Mouse (Mus musculus) 416B (cell line): ENCODE results near the gene Glra1.

Experiments
- DNase-seq: peaks from one replicate; pipeline ENCODE4 v3.0.0; 2011; ENCODE audit warnings: low read depth

Gene Glra1

GRCm38 (mm10) chr11:55518806-55519674, 89.0 kb downstream of the Glra1 start:
- peak; percentile 63 for DNase-seq

- no peak for DNase-seq
Measured at GRCm38 (mm10) chr11:55517666-55518065, 90.3 kb downstream of the Glra1 start.

GRCm38 (mm10) chr11:55511374-55511773, 96.6 kb downstream of the Glra1 start:
- peak; percentile 46 for DNase-seq

GRCm38 (mm10) chr11:55505485-55505884, 102.5 kb downstream of the Glra1 start:
- DNase-seq = peak; percentile 68

GRCm38 (mm10) chr11:55502886-55503285, 105.1 kb downstream of the Glra1 start:
- DNase-seq = peak; percentile 47

GRCm38 (mm10) chr11:55501955-55502531, 106.0 kb downstream of the Glra1 start:
- no peak for DNase-seq

- DNase-seq = peak; percentile 76
Measured at GRCm38 (mm10) chr11:55497885-55498284, 110.1 kb downstream of the Glra1 start.

- DNase-seq = no peak
Measured at GRCm38 (mm10) chr11:55496158-55496557, 111.8 kb downstream of the Glra1 start.

- DNase-seq = no peak
Measured at GRCm38 (mm10) chr11:55485443-55485842, 122.6 kb downstream of the Glra1 start.

- DNase-seq = no peak
Measured at GRCm38 (mm10) chr11:55473219-55473618, 134.8 kb downstream of the Glra1 start.

- no peak for DNase-seq
Measured at GRCm38 (mm10) chr11:55471467-55471866, 136.5 kb downstream of the Glra1 start.

GRCm38 (mm10) chr11:55470761-55471160, 137.2 kb downstream of the Glra1 start:
- DNase-seq = peak; percentile 38

GRCm38 (mm10) chr11:55469923-55470691, 137.9 kb downstream of the Glra1 start:
- peak; percentile 43 for DNase-seq

- DNase-seq = peak; percentile 100
Measured at GRCm38 (mm10) chr11:55469048-55469843, 138.8 kb downstream of the Glra1 start, which contains the start of gene G3bp1. Gene G3bp1 (plus strand): TSS chr11:55469685.

GRCm38 (mm10) chr11:55468611-55469047, 139.4 kb downstream of the Glra1 start:
- no peak for DNase-seq

- no peak for DNase-seq
Measured at GRCm38 (mm10) chr11:55468012-55468411, 140.0 kb downstream of the Glra1 start.

- no peak for DNase-seq
Measured at GRCm38 (mm10) chr11:55465177-55465576, 142.8 kb downstream of the Glra1 start.

GRCm38 (mm10) chr11:55464707-55465106, 143.3 kb downstream of the Glra1 start:
- no peak for DNase-seq
